Mouse (Mus musculus) limb, embryonic 11.5 days (tissue): ENCODE data around the gene Wdr38. TPM values are rescaled to one million over a fixed set of nuclear protein-coding genes. Genes with fewer than 3 reads are reported as not detected.

Experiments
- ATAC-seq: fragments of 200-750 bp; cut with Nextera tagmentation; 2 replicates; pipeline ENCODE4 v1.8.0; 2017; ENCODE audit warnings: low read depth; ENCODE audit not compliant: insufficient number of reproducible peaks, low FRiP score, low TSS enrichment
- DNase-seq: peaks from one replicate; pipeline ENCODE4 v3.0.0-alpha.2; 2015; ENCODE audit warnings: low spot score
- H3K27ac ChIP-seq: fragments of 300-500 bp; sonication (generic); replicated peaks from 2 replicates; pipeline ENCODE4 v1.5.1; 2014; ENCODE audit warnings: low read depth, mild to moderate bottlenecking, low read length
- H3K27me3 ChIP-seq: fragments of 300-500 bp; sonication (generic); 2 replicates; pipeline ENCODE4 v1.6.1; 2014; ENCODE audit warnings: mild to moderate bottlenecking, low read length, mixed read lengths; ENCODE audit not compliant: control insufficient read depth, insufficient read depth
- H3K36me3 ChIP-seq: fragments of 300-500 bp; sonication (generic); 2 replicates; pipeline ENCODE4 v1.6.1; 2014; ENCODE audit warnings: mild to moderate bottlenecking, low read length, moderate library complexity, mixed read lengths; ENCODE audit not compliant: control insufficient read depth, insufficient read depth
- H3K4me1 ChIP-seq: fragments of 300-500 bp; sonication (generic); 2 replicates; pipeline ENCODE4 v1.6.1; 2014; ENCODE audit warnings: low read length, mixed read lengths; ENCODE audit not compliant: control insufficient read depth, insufficient read depth
- H3K4me2 ChIP-seq: fragments of 300-500 bp; sonication (generic); 2 replicates; pipeline ENCODE4 v1.6.1; 2014; ENCODE audit warnings: low read depth, mild to moderate bottlenecking, moderate library complexity; ENCODE audit not compliant: severe bottlenecking
- H3K4me3 ChIP-seq: fragments of 300-500 bp; sonication (generic); 2 replicates; pipeline ENCODE4 v1.5.1; 2014; ENCODE audit warnings: low read depth, low read length
- H3K9ac ChIP-seq: fragments of 300-500 bp; sonication (generic); 2 replicates; pipeline ENCODE4 v1.6.1; 2014; ENCODE audit warnings: mild to moderate bottlenecking, low read length
- H3K9me3 ChIP-seq: fragments of 300-500 bp; sonication (generic); 2 replicates; pipeline ENCODE4 v1.6.1; 2016; ENCODE audit warnings: low read length; ENCODE audit not compliant: control insufficient read depth
- WGBS: fragments of 180-500 bp; shearing (Covaris S2); extraction: QIAGEN DNeasy Blood & Tissue Kit; methylation state at CpG from one replicate; pipeline ENCODE4 v1.1.7; 2014; 5-methylcytosine and 5-hydroxymethylcytosine counted together
- polyA plus RNA-seq: library from polyadenylated mRNA; unstranded; fragments of >200 nt; fragmentation: Nextera tagmentation; extraction: Ambion mirVana; gene quantifications from 2 replicates; pipeline ENCODE4 v1.2.1, GENCODE M21; 2014

The Wdr38 gene
- polyA plus RNA-seq, 1 experiment from 2014 or later, result 1.1 TPM

DNA sequence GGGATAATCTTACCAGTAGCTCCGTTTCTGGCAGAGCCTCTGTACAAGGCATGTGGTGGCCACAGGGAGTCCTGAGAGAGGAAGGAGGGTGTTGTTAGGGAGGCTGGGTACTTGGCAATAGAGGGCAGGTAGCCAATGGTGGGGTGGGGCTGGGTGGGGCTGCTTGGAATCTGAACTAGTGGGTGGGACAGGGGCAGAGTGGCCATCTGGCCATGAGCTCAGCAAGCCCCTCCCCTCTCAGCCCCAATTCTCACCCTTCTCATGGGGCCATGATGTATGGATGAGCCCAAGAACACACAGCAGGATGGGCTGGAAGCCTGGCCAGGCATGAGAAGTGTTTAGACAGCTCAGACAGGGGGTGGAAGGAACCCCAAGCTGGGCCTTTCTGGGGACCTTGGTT lies 9.9 kb upstream of the Wdr38 start:
- Histone ChIP-seq H3K9ac (no peak overlapping the region), H3K36me3 (no peaks in the 10 kb centered on the region), H3K4me2 (no peak overlapping the region), H3K4me1 (no peaks in the 10 kb centered on the region), H3K27me3 (no peaks in the 10 kb centered on the region), H3K27ac (no peak overlapping the region), H3K4me3 (no peak overlapping the region), H3K9me3 (no peaks in the 10 kb centered on the region)
- no peak for ATAC-seq
- WGBS, result 65% methylated on average over 1 of the region's 1 CpGs
- DNase-seq, result no peak

DNA sequence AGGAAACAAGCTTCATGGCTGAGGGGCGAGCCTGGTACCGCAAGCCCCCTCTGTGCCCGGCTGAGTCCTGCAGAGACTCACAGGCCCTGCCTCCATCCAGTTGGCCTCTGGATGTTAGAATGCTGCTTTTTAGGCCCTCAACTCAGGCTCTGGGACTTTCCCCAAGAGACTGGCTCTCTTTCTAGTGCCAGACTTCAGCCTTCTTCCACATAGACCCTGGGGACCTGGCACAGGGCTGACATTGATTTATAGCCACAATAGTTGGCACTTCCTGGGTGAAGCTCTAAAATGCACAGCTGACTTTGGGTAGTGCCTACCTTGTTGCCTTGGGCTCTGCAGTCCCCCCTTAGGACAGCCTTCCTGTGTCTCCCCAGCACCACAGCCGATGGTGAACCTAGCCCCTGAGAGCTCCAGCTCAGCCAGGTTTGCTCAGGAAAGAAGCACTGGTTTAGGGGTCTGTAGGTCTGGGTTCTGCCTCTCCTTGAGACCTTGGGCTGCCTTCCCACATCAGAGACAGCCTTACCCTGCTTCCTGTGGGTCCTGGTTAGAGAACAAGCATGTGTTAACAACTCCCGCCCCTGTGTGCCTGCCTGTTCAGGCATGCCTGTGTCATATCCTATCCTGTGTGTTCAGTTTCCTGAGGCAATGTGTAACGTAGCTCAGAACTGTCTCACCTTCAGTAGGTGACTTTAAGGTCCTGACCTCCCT lies 9.3 kb upstream of the Wdr38 start:
- no peak overlapping the region for H3K27ac ChIP-seq
- H3K9me3 ChIP-seq, result no peaks in the 10 kb centered on the region
- ATAC-seq (no peak), DNase-seq (no peak)
- no peaks in the 10 kb centered on the region for H3K27me3 ChIP-seq
- H3K36me3 ChIP-seq, result no peaks in the 10 kb centered on the region
- WGBS, result 75% methylated on average over 6 of the region's 6 CpGs
- H3K4me1 ChIP-seq, result no peaks in the 10 kb centered on the region
- no peak overlapping the region for H3K4me2 ChIP-seq
- no peak overlapping the region for H3K4me3 ChIP-seq
- H3K9ac ChIP-seq, result no peak overlapping the region

DNA sequence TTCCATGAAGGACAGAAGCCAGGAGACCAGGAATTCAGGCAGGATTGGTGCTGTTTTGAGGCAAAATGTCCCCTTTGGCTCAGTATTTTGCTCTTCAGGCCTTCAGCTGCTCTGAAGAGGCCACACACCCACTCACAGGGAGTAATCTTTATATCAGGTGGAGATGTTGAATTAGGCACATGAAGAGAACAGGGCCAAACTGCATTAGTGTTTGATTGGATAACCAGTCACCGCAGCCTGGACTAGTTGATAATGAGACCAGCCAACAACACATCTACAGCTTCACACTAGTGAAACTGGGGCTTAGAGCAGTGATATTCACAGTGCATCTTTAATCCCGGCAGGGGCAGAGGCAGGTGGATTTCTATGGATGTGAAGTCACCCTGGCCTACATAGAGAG lies 8.3 kb upstream of the Wdr38 start:
- Histone ChIP-seq H3K4me1 (no peaks in the 10 kb centered on the region), H3K4me3 (no peak overlapping the region), H3K36me3 (no peaks in the 10 kb centered on the region), H3K9ac (no peak overlapping the region), H3K9me3 (no peaks in the 10 kb centered on the region), H3K4me2 (no peak overlapping the region), H3K27me3 (no peaks in the 10 kb centered on the region), H3K27ac (no peak overlapping the region)
- DNase-seq (no peak), ATAC-seq (no peak)
- WGBS, result 87% methylated on average over 2 of the region's 2 CpGs

DNA sequence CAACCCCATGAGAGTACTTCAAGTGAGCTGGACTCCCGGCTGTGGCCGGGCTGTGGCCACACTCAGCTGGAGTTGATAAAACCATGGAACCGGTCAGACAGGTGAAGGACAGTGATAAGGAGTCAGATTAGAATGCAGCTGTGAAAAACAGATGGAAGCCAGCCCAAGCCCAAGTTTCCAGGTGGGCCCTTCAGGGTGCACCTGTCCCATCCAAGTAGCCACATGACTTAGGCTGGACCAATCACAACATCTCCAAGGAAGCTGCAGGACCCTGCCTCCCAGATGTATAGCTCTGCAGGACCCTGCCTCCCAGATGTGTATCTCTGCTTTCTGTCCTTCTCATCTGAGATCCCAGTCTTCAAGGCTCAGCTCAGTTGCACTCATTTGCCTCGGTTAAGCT lies 5.3 kb upstream of the Wdr38 start:
- Histone ChIP-seq H3K4me3 (no peak overlapping the region), H3K36me3 (no peaks in the 10 kb centered on the region), H3K27me3 (no peaks in the 10 kb centered on the region), H3K27ac (no peak overlapping the region), H3K4me1 (no peaks in the 10 kb centered on the region), H3K9me3 (no peaks in the 10 kb centered on the region), H3K4me2 (no peak overlapping the region), H3K9ac (no peak overlapping the region)
- DNase-seq (no peak), ATAC-seq (no peak)
- WGBS, result 73% methylated on average over 4 of the region's 4 CpGs

DNA sequence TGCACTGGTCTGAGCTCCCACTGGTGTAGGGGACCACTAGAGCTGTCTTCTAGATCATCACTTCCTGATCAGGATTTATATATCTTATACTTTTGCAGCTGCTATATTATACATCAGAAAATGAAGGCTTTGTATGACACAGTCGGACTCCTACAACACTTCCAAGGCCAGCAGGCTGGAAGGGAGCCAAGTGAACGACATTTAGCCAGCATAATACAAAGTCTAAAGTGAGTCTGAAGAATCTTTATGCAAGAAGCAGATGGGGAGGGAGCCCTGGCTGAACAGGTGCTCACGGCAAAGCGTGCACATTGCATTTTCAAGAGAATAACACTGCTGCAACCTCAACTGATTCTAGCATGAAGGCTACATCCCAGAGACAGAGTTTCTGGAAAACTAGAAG lies 4.8 kb upstream of the Wdr38 start:
- Histone ChIP-seq H3K4me1 (no peaks in the 10 kb centered on the region), H3K9ac (no peak overlapping the region), H3K36me3 (no peaks in the 10 kb centered on the region), H3K27me3 (no peaks in the 10 kb centered on the region), H3K4me3 (no peak overlapping the region), H3K4me2 (no peak overlapping the region), H3K27ac (no peak overlapping the region), H3K9me3 (no peaks in the 10 kb centered on the region)
- DNase-seq, result no peak
- WGBS, result 69% methylated on average over 4 of the region's 4 CpGs
- no peak for ATAC-seq

DNA sequence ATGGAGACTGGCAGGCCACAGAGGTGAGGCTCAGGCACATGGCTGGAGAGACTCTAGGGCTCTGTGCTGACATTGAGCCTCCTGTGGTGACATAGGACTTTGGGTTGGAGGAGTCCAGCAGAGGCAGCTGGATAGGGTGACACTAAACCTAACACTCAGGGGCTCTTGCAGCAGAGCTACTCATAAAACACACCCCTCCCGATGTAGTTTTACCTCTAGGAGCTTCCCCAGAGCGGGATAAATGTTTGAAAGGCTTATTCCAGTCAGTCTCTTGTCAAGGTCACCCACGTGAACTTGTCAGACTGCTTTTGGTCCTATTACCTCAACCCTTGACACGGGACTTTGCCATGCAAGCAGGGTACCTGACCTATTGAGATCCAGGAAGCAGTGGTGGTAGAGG lies 2.1 kb downstream of the Wdr38 start:
- Histone ChIP-seq H3K4me1 (peaks cover 21% of the 10 kb centered on the region), H3K36me3 (peaks cover 22% of the 10 kb centered on the region), H3K27ac (no peak overlapping the region), H3K9me3 (no peaks in the 10 kb centered on the region), H3K27me3 (no peaks in the 10 kb centered on the region), H3K4me2 (no peak overlapping the region), H3K4me3 (no peak overlapping the region), H3K9ac (no peak overlapping the region)
- DNase-seq (no peak), ATAC-seq (no peak)
- 53% methylated on average over 4 of the region's 4 CpGs for WGBS

DNA sequence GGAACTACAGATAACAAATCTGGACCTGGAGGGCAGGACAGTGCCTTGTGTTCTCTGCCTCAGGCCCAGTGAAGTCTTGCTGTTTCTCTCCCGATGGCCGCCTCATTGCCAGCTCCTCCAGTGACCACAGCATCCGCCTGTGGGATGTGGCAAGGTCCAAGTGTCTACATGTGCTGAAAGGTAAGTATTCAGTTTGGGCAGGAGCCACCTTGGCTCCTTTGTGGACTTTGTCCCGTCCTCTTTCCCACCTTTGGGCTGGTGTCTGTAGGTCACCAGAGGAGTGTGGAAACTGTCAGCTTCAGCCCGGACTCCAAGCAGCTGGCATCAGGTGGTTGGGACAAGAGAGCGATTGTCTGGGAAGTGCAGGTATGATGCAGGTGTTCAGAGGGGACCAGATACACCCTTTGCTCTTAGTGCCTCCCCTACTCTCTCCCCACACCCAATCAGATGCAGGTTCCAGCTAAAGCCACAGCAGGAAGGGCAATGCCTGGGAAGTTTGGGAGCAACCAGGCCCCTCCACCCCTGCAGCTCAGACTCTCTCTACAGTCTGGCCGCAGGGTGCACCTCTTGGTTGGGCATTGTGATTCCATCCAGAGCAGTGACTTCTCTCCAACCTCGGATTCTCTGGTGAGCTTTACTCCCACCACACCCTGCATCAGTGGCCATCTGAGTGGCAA lies 2.8 kb downstream of the Wdr38 start:
- H3K27me3 ChIP-seq, result no peaks in the 10 kb centered on the region
- no peak overlapping the region for H3K9ac ChIP-seq
- peaks cover 22% of the 10 kb centered on the region for H3K36me3 ChIP-seq
- H3K4me1 ChIP-seq, result peaks cover 21% of the 10 kb centered on the region
- no peak overlapping the region for H3K4me3 ChIP-seq
- no peak overlapping the region for H3K4me2 ChIP-seq
- DNase-seq, result no peak
- no peak overlapping the region for H3K27ac ChIP-seq
- no peaks in the 10 kb centered on the region for H3K9me3 ChIP-seq
- WGBS, result 67% methylated on average over 8 of the region's 8 CpGs
- ATAC-seq, result no peak

DNA sequence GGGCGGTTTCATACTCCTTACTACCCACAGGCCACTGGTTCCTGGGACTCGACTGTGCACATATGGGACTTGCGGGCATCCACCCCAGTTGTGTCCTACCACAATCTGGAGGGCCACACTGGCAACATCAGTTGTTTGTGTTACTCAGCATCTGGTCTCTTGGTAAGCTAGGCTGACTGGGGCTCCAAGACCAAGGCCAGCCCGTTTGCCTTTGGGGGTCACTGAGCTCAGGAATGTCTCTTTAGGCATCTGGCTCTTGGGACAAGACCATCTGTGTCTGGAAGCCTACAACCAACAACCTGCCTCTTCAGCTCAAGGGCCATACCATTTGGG lies 3.3 kb downstream of the Wdr38 start:
- H3K27ac ChIP-seq, result no peak overlapping the region
- WGBS, result 81% methylated on average over 4 of the region's 4 CpGs
- ATAC-seq (no peak), DNase-seq (no peak)
- H3K4me3 ChIP-seq, result no peak overlapping the region
- no peak overlapping the region for H3K9ac ChIP-seq
- H3K36me3 ChIP-seq, result peaks cover 22% of the 10 kb centered on the region
- H3K27me3 ChIP-seq, result no peaks in the 10 kb centered on the region
- H3K4me2 ChIP-seq, result no peak overlapping the region
- H3K9me3 ChIP-seq, result no peaks in the 10 kb centered on the region
- peaks cover 21% of the 10 kb centered on the region for H3K4me1 ChIP-seq

DNA sequence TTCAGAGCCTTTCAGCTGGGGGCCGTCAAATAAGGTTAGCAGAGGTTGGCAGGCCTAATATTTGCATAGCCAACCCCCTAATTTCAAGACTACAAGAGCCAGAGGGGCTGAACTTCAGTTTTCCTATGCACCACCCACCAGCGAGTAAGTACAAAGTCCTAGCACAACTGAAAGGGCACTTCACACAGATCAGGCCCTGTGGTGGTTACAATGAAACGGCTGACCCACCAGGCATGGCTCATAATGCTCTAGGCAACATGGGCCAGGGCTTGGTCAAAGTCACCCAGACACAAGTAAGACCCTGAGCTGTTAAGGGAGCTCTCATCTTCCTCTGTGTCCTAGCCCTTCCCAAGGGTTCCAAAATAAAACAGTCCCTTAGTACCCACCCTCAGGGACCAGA lies 4.6 kb downstream of the Wdr38 start:
- H3K4me3 ChIP-seq, result no peak overlapping the region
- H3K27me3 ChIP-seq, result no peaks in the 10 kb centered on the region
- DNase-seq (no peak), ATAC-seq (no peak)
- peaks cover 21% of the 10 kb centered on the region for H3K4me1 ChIP-seq
- no peak overlapping the region for H3K4me2 ChIP-seq
- peaks cover 22% of the 10 kb centered on the region for H3K36me3 ChIP-seq
- 83% methylated on average over 3 of the region's 3 CpGs for WGBS
- H3K9me3 ChIP-seq, result no peaks in the 10 kb centered on the region
- no peak overlapping the region for H3K27ac ChIP-seq
- no peak overlapping the region for H3K9ac ChIP-seq
